Mouse (Mus musculus): ENCODE measurements around the gene Lhfpl2.

Gene Lhfpl2

GRCm38 (mm10) chr13:94066626-94067275 lies 9.2 kb downstream of the Lhfpl2 start:
- no peak for DNase-seq

GRCm38 (mm10) chr13:94068308-94068707 lies 10.7 kb downstream of the Lhfpl2 start:
- DNase-seq: no peak

- no peak for DNase-seq
Measured at GRCm38 (mm10) chr13:94069421-94070307, 12.1 kb downstream of the Lhfpl2 start.

- no peak for DNase-seq
Measured at GRCm38 (mm10) chr13:94070308-94070619, 12.7 kb downstream of the Lhfpl2 start.

- DNase-seq: no peak
Measured at GRCm38 (mm10) chr13:94070927-94071326, 13.3 kb downstream of the Lhfpl2 start.

- no peak for DNase-seq
Measured at GRCm38 (mm10) chr13:94073046-94073715, 15.6 kb downstream of the Lhfpl2 start.

- peak; percentile 10 for DNase-seq
Measured at GRCm38 (mm10) chr13:94073716-94074115, 16.1 kb downstream of the Lhfpl2 start.

GRCm38 (mm10) chr13:94075181-94075580 lies 17.6 kb downstream of the Lhfpl2 start:
- no peak for DNase-seq

GRCm38 (mm10) chr13:94077136-94078018 lies 19.8 kb downstream of the Lhfpl2 start:
- DNase-seq: no peak

- DNase-seq: no peak
Measured at GRCm38 (mm10) chr13:94083196-94083595, 25.6 kb downstream of the Lhfpl2 start.

- no peak for DNase-seq
Measured at GRCm38 (mm10) chr13:94084220-94085126, 26.9 kb downstream of the Lhfpl2 start.

GRCm38 (mm10) chr13:94086090-94086808 lies 28.7 kb downstream of the Lhfpl2 start:
- no peak for DNase-seq

GRCm38 (mm10) chr13:94087061-94087460 lies 29.5 kb downstream of the Lhfpl2 start:
- no peak for DNase-seq

GRCm38 (mm10) chr13:94088788-94089187 lies 31.2 kb downstream of the Lhfpl2 start:
- no peak for DNase-seq

- no peak for DNase-seq
Measured at GRCm38 (mm10) chr13:94089286-94089685, 31.7 kb downstream of the Lhfpl2 start.

GRCm38 (mm10) chr13:94091366-94091765 lies 33.8 kb downstream of the Lhfpl2 start:
- no peak for DNase-seq

GRCm38 (mm10) chr13:94094176-94094575 lies 36.6 kb downstream of the Lhfpl2 start:
- DNase-seq: no peak

GRCm38 (mm10) chr13:94094625-94095024 lies 37.0 kb downstream of the Lhfpl2 start:
- no peak for DNase-seq

GRCm38 (mm10) chr13:94095202-94095601 lies 37.6 kb downstream of the Lhfpl2 start:
- no peak for DNase-seq

GRCm38 (mm10) chr13:94097667-94098066 lies 40.1 kb downstream of the Lhfpl2 start:
- DNase-seq: no peak
